Mouse (Mus musculus): ENCODE measurements at regions not wholly inside any gene's neighbourhood (a gene's known extent, or its start where the extent isn't known, plus 50 kb on each side); places are given as distances from the start of the nearest gene placed in this dataset.

DNA sequence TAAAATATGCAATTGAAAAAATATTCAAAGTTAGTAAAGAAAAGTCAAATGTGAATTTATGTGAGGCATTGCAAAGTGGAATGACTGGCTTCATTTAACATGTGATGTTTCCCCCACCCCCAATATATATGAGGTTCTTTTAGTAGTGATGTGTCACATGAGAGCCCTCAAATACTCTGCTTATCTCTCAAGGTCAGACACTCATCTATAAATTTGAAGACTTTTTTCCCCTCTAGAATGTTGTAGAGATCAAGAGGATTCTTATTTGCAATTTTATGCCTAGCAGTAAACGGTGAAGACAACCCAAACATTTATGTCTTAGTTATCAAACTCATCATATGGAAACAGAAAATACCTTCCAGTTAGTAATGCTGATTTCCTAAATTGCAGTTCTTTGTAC lies 457.8 kb upstream of the Tusc1 start:
- TF ChIP-seq CTCF (IDR thresholded peaks at IDR 0.05; ENCODE audit: low read depth, low read length) (no peak), TAL1 (conservative IDR thresholded peaks at IDR 0.05; ENCODE audit: low read depth, low read length) (no peak), GATA1 (IDR thresholded peaks at IDR 0.05; ENCODE audit: borderline replicate concordance, low read length) (no peak), POLR2AphosphoS5 (IDR thresholded peaks at IDR 0.05; ENCODE audit: insufficient replicate concordance, low read depth, low read length) (no peak)
